Comparison of ENCODE assay signal across 8 mouse cellular contexts in genomic region chr3:130690834-130691595, GRCm38 (mm10). TPM values are rescaled to one million over a fixed set of nuclear protein-coding genes. Genes with fewer than 3 reads are reported as not detected.
DNase-seq lines count a peak whose midpoint lies in the region; ATAC-seq and TF ChIP-seq lines count a peak whose summit lies in the region.

No protein-coding gene starts in this region.

- no peaks in the 10 kb centered on the region for H3K27me3 ChIP-seq in heart, adult 2 months (ENCODE audit: control insufficient read depth, insufficient read depth, low read length)
- no peaks in the 10 kb centered on the region for H3K27me3 ChIP-seq in lung, embryonic 16.5 days (ENCODE audit: control insufficient read depth, insufficient read depth, low read depth, low read length)

- ATAC-seq in cerebellum, adult (ENCODE audit: insufficient number of reproducible peaks, low FRiP score, low TSS enrichment) = 0 out of 2 replicates have a peak, but pooled peaks have one; percentile 28
- peak; percentile 80 for ATAC-seq in lung, embryonic 16.5 days (ENCODE audit: low read depth)

- peak overlapping the region; percentile 47 for H3K4me3 ChIP-seq in heart, adult 2 months
- H3K4me3 ChIP-seq in lung, embryonic 16.5 days (ENCODE audit: low read length) = peak overlapping the region; percentile 50
- H3K4me3 ChIP-seq in olfactory bulb, adult 2 months (ENCODE audit: insufficient read depth, low read depth, low read length) = peak overlapping the region; percentile 16

- intact Hi-C loops in heart, adult 2 months (cut with DNase I) = loop anchor here (1.0 to 10.0 kb wide), 3 partner anchors 596 to 966 kb away; partner anchors contain the start of gene Casp6
- intact Hi-C loops in left cerebral cortex, postnatal 14 days (cut with DNase I) = loop anchor here (5.0 kb wide), 2 partner anchors 84 to 509 kb away; no protein-coding TSS in a partner anchor

- no peaks in the 10 kb centered on the region for H3K9me3 ChIP-seq in lung, embryonic 16.5 days (ENCODE audit: control insufficient read depth, low read length)

- TF ChIP-seq POLR2A in heart, adult 2 months (IDR thresholded peaks at IDR 0.05; ENCODE audit: insufficient read depth, low read depth, low read length) = peak; percentile 49
- no peak for TF ChIP-seq POLR2A in olfactory bulb, adult 2 months (IDR thresholded peaks at IDR 0.05; ENCODE audit: insufficient read depth, low read depth, low read length)

- 4% methylated on average over 20 of the region's 20 CpGs for WGBS in heart, adult 2 months
- 8% methylated on average over 20 of the region's 20 CpGs for WGBS in lung, embryonic 16.5 days
- whole genome bisulfite sequencing in olfactory bulb, adult 2 months = 18% methylated on average over 20 of the region's 20 CpGs

- no peak for TF ChIP-seq EP300 in heart, adult 2 months (IDR thresholded peaks at IDR 0.05; ENCODE audit: insufficient read depth, low read depth, low read length)

- H3K79me2 ChIP-seq in heart, adult 2 months (replicated peaks; ENCODE audit: control insufficient read depth, insufficient read depth, low read length) = no peaks in the 10 kb centered on the region

- H3K4me1 ChIP-seq in heart, adult 2 months (ENCODE audit: control insufficient read depth, insufficient read depth, low read length) = peaks cover 4% of the 10 kb centered on the region
- peaks cover 9% of the 10 kb centered on the region for H3K4me1 ChIP-seq in lung, embryonic 16.5 days (replicated peaks; ENCODE audit: control insufficient read depth, insufficient read depth, low read length)
- H3K4me1 ChIP-seq in olfactory bulb, adult 2 months (ENCODE audit: control insufficient read depth, insufficient read depth, low read length) = peaks cover 6% of the 10 kb centered on the region

- H3K36me3 ChIP-seq in heart, adult 2 months (ENCODE audit: control insufficient read depth, insufficient read depth, low read length) = no peaks in the 10 kb centered on the region
- peaks cover 13% of the 10 kb centered on the region for H3K36me3 ChIP-seq in lung, embryonic 16.5 days (ENCODE audit: control insufficient read depth, insufficient read depth, low read length)

- peak overlapping the region; percentile 14 for H3K9ac ChIP-seq in heart, adult 2 months (ENCODE audit: low read depth, low read length)
- H3K9ac ChIP-seq in lung, embryonic 16.5 days (ENCODE audit: low read length) = peak overlapping the region; percentile 62

- TF ChIP-seq CTCF in heart, adult 2 months (IDR thresholded peaks at IDR 0.05) = peak; percentile 75
- no peak for TF ChIP-seq CTCF in olfactory bulb, adult 2 months (IDR thresholded peaks at IDR 0.05; ENCODE audit: insufficient read depth, low read depth, low read length)

- H3K4me2 ChIP-seq in lung, embryonic 16.5 days (ENCODE audit: low read depth, low read length) = peak overlapping the region; percentile 68

- no peak for DNase-seq in cerebellum, postnatal 36 days
- DNase-seq in embryo, embryonic 10.5 days (ENCODE audit: low spot score) = peak; percentile 69
- peak; percentile 73 to 80 for DNase-seq in heart, adult 2 months
- DNase-seq in kidney, adult 18-20 months = peak; percentile 60
- no peak for DNase-seq in left cerebral cortex, postnatal 14 days (ENCODE audit: low spot score in 2 of 2)

- peak overlapping the region; percentile 69 for H3K27ac ChIP-seq in heart, adult 2 months
- peak overlapping the region; percentile 73 for H3K27ac ChIP-seq in lung, embryonic 16.5 days (ENCODE audit: low read length)
- H3K27ac ChIP-seq in olfactory bulb, adult 2 months (ENCODE audit: insufficient read depth, low read depth, low read length) = no peak overlapping the region

RNA-seq across cellular contexts. Expression of gene Ostc, which starts 18.2 kb away (rescaled TPM):
- total RNA-seq in heart, adult 2 months (2021) = 10 to 100 TPM; 46.7 to 50.9 TPM
- polyA plus RNA-seq in heart, adult 2 months (2012; rRNA removed) = 32.8 and 61.5 TPM in 2 replicates
- 351 and 390 TPM in 2 replicates for polyA plus RNA-seq in lung, embryonic 16.5 days (2015; fragmentation: Nextera tagmentation; extraction: Ambion mirVana)
- not detected in 2 replicates for polyA plus RNA-seq in olfactory bulb, adult 2 months (2012; ENCODE audit: insufficient read depth, insufficient read length, low replicate concordance, missing spikeins)
- total RNA-seq in left cerebral cortex, postnatal 14 days (2021) = 10 to 100 TPM; 67.8 to 69.0 TPM

RNA-seq across cellular contexts. Expression of gene Rpl34, which starts 39.2 kb away (rescaled TPM):
- 100 to 1,000 TPM; 343 to 379 TPM for total RNA-seq in heart, adult 2 months (2021)
- polyA plus RNA-seq in heart, adult 2 months (2012; rRNA removed) = 757 and 809 TPM in 2 replicates
- polyA plus RNA-seq in lung, embryonic 16.5 days (2015; fragmentation: Nextera tagmentation; extraction: Ambion mirVana) = 840 and 884 TPM in 2 replicates
- polyA plus RNA-seq in olfactory bulb, adult 2 months (2012; ENCODE audit: insufficient read depth, insufficient read length, low replicate concordance, missing spikeins) = not detected in 2 replicates
- total RNA-seq in left cerebral cortex, postnatal 14 days (2021) = 100 to 1,000 TPM; 288 to 297 TPM

Comparison
In these comparisons a context has a peak if more than half of its experiments do, and no peak if none do; other contexts are left out.
1. DNase-seq: peak in embryo, embryonic 10.5 days (single experiment), heart, adult 2 months (2 of 2) and kidney, adult 18-20 months (single experiment); none in cerebellum, postnatal 36 days (0 of 2) and left cerebral cortex, postnatal 14 days (0 of 2).
2. Peak in every context shown above with its lines, with median percentiles within 50 percentile points of each other: H3K4me3 ChIP-seq.